Comparison of ENCODE assay signal across 18 mouse cellular contexts in genomic region chr2:46245717-46246116, GRCm38 (mm10).
DNase-seq lines count a peak whose midpoint lies in the region; ATAC-seq and TF ChIP-seq lines count a peak whose summit lies in the region.
"Had no signal": no experiment of that assay in that cellular context is flagged by ENCODE, and none has a peak within 500 bp of the region (broad histone marks: within the 10 kb centered on the region; RNA-seq: fewer than 3 reads in every experiment).

No protein-coding gene starts in this region.

- H3K4me2 ChIP-seq in lung, embryonic 14.5 days: no peak overlapping the region
- no peak overlapping the region for H3K4me2 ChIP-seq in forebrain, postnatal 0 days (ENCODE audit: low read depth)
- no peak overlapping the region for H3K4me2 ChIP-seq in midbrain, embryonic 11.5 days
- H3K4me2 ChIP-seq: forebrain, embryonic 13.5 days; heart, embryonic 13.5 days; hindbrain, embryonic 13.5 days; limb, embryonic 13.5 days; lung, embryonic 15.5 days; stomach, embryonic 15.5 days had no signal

- no peak overlapping the region for H3K9ac ChIP-seq in lung, embryonic 14.5 days
- H3K9ac ChIP-seq in forebrain, postnatal 0 days: no peak overlapping the region
- no peak overlapping the region for H3K9ac ChIP-seq in midbrain, embryonic 11.5 days (ENCODE audit: low read length)
- H3K9ac ChIP-seq: forebrain, embryonic 13.5 days; heart, embryonic 13.5 days; hindbrain, embryonic 13.5 days; limb, embryonic 13.5 days; lung, embryonic 15.5 days; stomach, embryonic 15.5 days had no signal

- no peak for ATAC-seq in lung, embryonic 14.5 days (ENCODE audit: insufficient read depth)
- ATAC-seq in G1E (ENCODE audit: extremely low read depth, insufficient number of reproducible peaks, low FRiP score, poor library complexity, severe bottlenecking): peak; percentile 84
- ATAC-seq in common myeloid progenitor, adult 5-6 weeks (replicated peaks; ENCODE audit: low read depth, poor library complexity, severe bottlenecking): peak; percentile 90
- no peak for ATAC-seq in forebrain, postnatal 0 days
- no peak for ATAC-seq in midbrain, embryonic 11.5 days (ENCODE audit: low FRiP score)
- ATAC-seq: forebrain, embryonic 13.5 days had no signal

- H3K27me3 ChIP-seq in lung, embryonic 14.5 days (ENCODE audit: insufficient read depth, low read length): no peaks in the 10 kb centered on the region
- H3K27me3 ChIP-seq in G1E (ENCODE audit: insufficient read depth, low read length): no peaks in the 10 kb centered on the region
- no peaks in the 10 kb centered on the region for H3K27me3 ChIP-seq in forebrain, postnatal 0 days (ENCODE audit: insufficient read depth, low read length)
- H3K27me3 ChIP-seq in midbrain, embryonic 11.5 days (ENCODE audit: control insufficient read depth, insufficient read depth, low read length): no peaks in the 10 kb centered on the region
- H3K27me3 ChIP-seq: forebrain, embryonic 13.5 days; heart, embryonic 13.5 days; hindbrain, embryonic 13.5 days; limb, embryonic 13.5 days; lung, embryonic 15.5 days; stomach, embryonic 15.5 days had no signal

- H3K9me3 ChIP-seq in lung, embryonic 14.5 days (ENCODE audit: low read depth, low read length): no peaks in the 10 kb centered on the region
- H3K9me3 ChIP-seq in G1E (replicated peaks): no peaks in the 10 kb centered on the region
- no peaks in the 10 kb centered on the region for H3K9me3 ChIP-seq in forebrain, postnatal 0 days (ENCODE audit: low read length)
- no peaks in the 10 kb centered on the region for H3K9me3 ChIP-seq in midbrain, embryonic 11.5 days (ENCODE audit: control insufficient read depth, low read length)
- H3K9me3 ChIP-seq: forebrain, embryonic 13.5 days; heart, embryonic 13.5 days; hindbrain, embryonic 13.5 days; limb, embryonic 13.5 days; lung, embryonic 15.5 days; stomach, embryonic 15.5 days had no signal

- H3K36me3 ChIP-seq in lung, embryonic 14.5 days (ENCODE audit: insufficient read depth): no peaks in the 10 kb centered on the region
- no peaks in the 10 kb centered on the region for H3K36me3 ChIP-seq in G1E (replicated peaks)
- H3K36me3 ChIP-seq in forebrain, postnatal 0 days (ENCODE audit: insufficient read depth): no peaks in the 10 kb centered on the region
- H3K36me3 ChIP-seq in midbrain, embryonic 11.5 days (ENCODE audit: control insufficient read depth, insufficient read depth, low read length): no peaks in the 10 kb centered on the region
- H3K36me3 ChIP-seq: heart, embryonic 13.5 days; hindbrain, embryonic 13.5 days; limb, embryonic 13.5 days; lung, embryonic 15.5 days; stomach, embryonic 15.5 days had no signal

- no peaks in the 10 kb centered on the region for H3K4me1 ChIP-seq in lung, embryonic 14.5 days (ENCODE audit: insufficient read depth)
- no peaks in the 10 kb centered on the region for H3K4me1 ChIP-seq in lung, adult 2 months (ENCODE audit: control insufficient read depth, insufficient read depth, low read length)
- H3K4me1 ChIP-seq in G1E (ENCODE audit: insufficient read depth, low read depth, low read length): no peaks in the 10 kb centered on the region
- no peaks in the 10 kb centered on the region for H3K4me1 ChIP-seq in forebrain, postnatal 0 days (ENCODE audit: insufficient read depth)
- H3K4me1 ChIP-seq in midbrain, embryonic 11.5 days (ENCODE audit: control insufficient read depth, insufficient read depth, low read length): no peaks in the 10 kb centered on the region
- H3K4me1 ChIP-seq: heart, embryonic 13.5 days; hindbrain, embryonic 13.5 days; limb, embryonic 13.5 days; lung, embryonic 15.5 days; stomach, embryonic 15.5 days had no signal

- H3K27ac ChIP-seq in lung, embryonic 14.5 days (ENCODE audit: low read depth): no peak overlapping the region
- no peak overlapping the region for H3K27ac ChIP-seq in forebrain, postnatal 0 days (ENCODE audit: low read depth, low read length)
- no peak overlapping the region for H3K27ac ChIP-seq in midbrain, embryonic 11.5 days (ENCODE audit: low read depth, low read length)
- H3K27ac ChIP-seq: forebrain, embryonic 13.5 days; heart, embryonic 13.5 days; hindbrain, embryonic 13.5 days; limb, embryonic 13.5 days; lung, embryonic 15.5 days; stomach, embryonic 15.5 days had no signal

- WGBS in lung, embryonic 14.5 days: 54% methylated on average over 3 of the region's 3 CpGs
- 48% methylated on average over 3 of the region's 3 CpGs for WGBS in lung, adult 2 months
- WGBS in forebrain, postnatal 0 days: 58% methylated on average over 3 of the region's 3 CpGs
- WGBS in midbrain, embryonic 11.5 days: 77% methylated on average over 3 of the region's 3 CpGs

- no peak for TF ChIP-seq CTCF in lung, embryonic 14.5 days (IDR thresholded peaks at IDR 0.05; ENCODE audit: low read depth)
- TF ChIP-seq CTCF in lung, adult 2 months (IDR thresholded peaks at IDR 0.05; ENCODE audit: insufficient read depth, low read length): no peak
- TF ChIP-seq CTCF in G1E (IDR thresholded peaks at IDR 0.05; ENCODE audit: low read depth, low read length): no peak
- TF ChIP-seq CTCF in forebrain, postnatal 0 days (IDR thresholded peaks at IDR 0.05; ENCODE audit: low read depth): no peak

- peak; percentile 8 for DNase-seq in lung, embryonic 14.5 days
- no peak for DNase-seq in lung, adult 2 months
- DNase-seq in G1E (ENCODE audit: low spot score): no peak
- peak; percentile 6 for DNase-seq in skeletal muscle tissue, adult 2 months (ENCODE audit: low read depth, low spot score)
- no peak for DNase-seq in forebrain, postnatal 0 days
- no peak for DNase-seq in midbrain, embryonic 11.5 days (ENCODE audit: low spot score, missing footprints)
- DNase-seq: cerebellum, postnatal 36 days; gastrocnemius, postnatal 10 days; kidney, adult 18-20 months; right cerebral cortex, adult 18-20 months; thymus, postnatal 25 days had no signal

- no peak for TF ChIP-seq POLR2A in lung, adult 2 months (IDR thresholded peaks at IDR 0.05; ENCODE audit: borderline replicate concordance, extremely low read depth, low read depth, low read length)

- no peak overlapping the region for H3K4me3 ChIP-seq in lung, embryonic 14.5 days (ENCODE audit: low read depth, low read length)
- H3K4me3 ChIP-seq in lung, adult 2 months (replicated peaks; ENCODE audit: extremely low read depth, low read depth, low read length): no peak overlapping the region
- H3K4me3 ChIP-seq in G1E (ENCODE audit: low read depth, low read length): no peak overlapping the region
- H3K4me3 ChIP-seq in forebrain, postnatal 0 days (ENCODE audit: low read depth, low read length): no peak overlapping the region
- H3K4me3 ChIP-seq in midbrain, embryonic 11.5 days (ENCODE audit: low read depth, low read length): no peak overlapping the region
- H3K4me3 ChIP-seq: forebrain, embryonic 13.5 days; heart, embryonic 13.5 days; hindbrain, embryonic 13.5 days; limb, embryonic 13.5 days; lung, embryonic 15.5 days; stomach, embryonic 15.5 days had no signal

Comparison
In these comparisons a context has a peak if more than half of its experiments do, and no peak if none do; other contexts are left out.
1. DNase-seq: peak in lung, embryonic 14.5 days (single experiment) and skeletal muscle tissue, adult 2 months (single experiment); none in lung, adult 2 months (single experiment), G1E (single experiment), forebrain, postnatal 0 days (single experiment) and midbrain, embryonic 11.5 days (single experiment).
2. ATAC-seq: peak in G1E (single experiment) and common myeloid progenitor, adult 5-6 weeks (single experiment); none in lung, embryonic 14.5 days (single experiment), forebrain, postnatal 0 days (single experiment) and midbrain, embryonic 11.5 days (single experiment).